Mouse (Mus musculus) embryo, embryonic 9.5 days (tissue): Measurements from ENCODE around the gene Dync1i1.
"Not testable (repeated sequence)": the region's sequence is repeated elsewhere in the genome, so short reads cannot be mapped to it uniquely, and the experiment has no call there.

Source experiments
- DNase-seq: peaks from one replicate; pipeline ENCODE4 v3.0.0-alpha.2; 2017; ENCODE audit errors: extremely low spot score

Gene Dync1i1

GRCm38 (mm10) chr6:5725611-5726236 is at the start of gene Dync1i1:
TSS of gene Dync1i1 (plus strand) at chr6:5725639.
- DNase-seq, result peak; percentile 42

- DNase-seq, result no peak
These were observed 45.7 kb upstream of the Dync1i1 start for GRCm38 (mm10) chr6:5679738-5680137.

GRCm38 (mm10) chr6:5701826-5702225 is 23.6 kb upstream of the Dync1i1 start:
- no peak for DNase-seq

- not testable (repeated sequence) for DNase-seq
These were observed 17.5 kb upstream of the Dync1i1 start for GRCm38 (mm10) chr6:5707894-5708293.

GRCm38 (mm10) chr6:5710063-5710605 is 15.3 kb upstream of the Dync1i1 start:
- DNase-seq, result no peak

GRCm38 (mm10) chr6:5712620-5713019 is 12.8 kb upstream of the Dync1i1 start:
- DNase-seq, result no peak

GRCm38 (mm10) chr6:5715101-5715618 is 10.3 kb upstream of the Dync1i1 start:
- no peak for DNase-seq

GRCm38 (mm10) chr6:5718955-5719354 is 6.5 kb upstream of the Dync1i1 start:
- no peak for DNase-seq

GRCm38 (mm10) chr6:5720716-5721115 is 4.7 kb upstream of the Dync1i1 start:
- DNase-seq, result not testable (repeated sequence)

GRCm38 (mm10) chr6:5723986-5724385 is 1.5 kb upstream of the Dync1i1 start:
- no peak for DNase-seq

- DNase-seq, result no peak
These were observed 815 bp downstream of the Dync1i1 start for GRCm38 (mm10) chr6:5726237-5726670.

GRCm38 (mm10) chr6:5733217-5733616 is 7.8 kb downstream of the Dync1i1 start:
- DNase-seq, result no peak

GRCm38 (mm10) chr6:5734398-5734797 is 9.0 kb downstream of the Dync1i1 start:
- no peak for DNase-seq

GRCm38 (mm10) chr6:5734862-5735261 is 9.4 kb downstream of the Dync1i1 start:
- DNase-seq, result no peak

- no peak for DNase-seq
These were observed 14.3 kb downstream of the Dync1i1 start for GRCm38 (mm10) chr6:5739711-5740110.

GRCm38 (mm10) chr6:5741395-5742032 is 16.1 kb downstream of the Dync1i1 start:
- no peak for DNase-seq

GRCm38 (mm10) chr6:5750079-5750711 is 24.8 kb downstream of the Dync1i1 start:
- DNase-seq, result no peak

GRCm38 (mm10) chr6:5752128-5752527 is 26.7 kb downstream of the Dync1i1 start:
- DNase-seq, result no peak

- DNase-seq, result no peak
These were observed 27.2 kb downstream of the Dync1i1 start for GRCm38 (mm10) chr6:5752617-5753016.

GRCm38 (mm10) chr6:5756509-5757130 is 31.2 kb downstream of the Dync1i1 start:
- peak; percentile 27 for DNase-seq

GRCm38 (mm10) chr6:5762943-5763342 is 37.5 kb downstream of the Dync1i1 start:
- DNase-seq, result no peak

GRCm38 (mm10) chr6:5768576-5768975 is 43.1 kb downstream of the Dync1i1 start:
- DNase-seq, result no peak
